Mouse (Mus musculus): ENCODE measurements around the gene Tex36. TPM values are rescaled to one million over a fixed set of nuclear protein-coding genes. Genes with fewer than 3 reads are reported as not detected.

Gene Tex36
- polyA plus RNA-seq, 1 experiment from 2014 or later, result not detected

DNA sequence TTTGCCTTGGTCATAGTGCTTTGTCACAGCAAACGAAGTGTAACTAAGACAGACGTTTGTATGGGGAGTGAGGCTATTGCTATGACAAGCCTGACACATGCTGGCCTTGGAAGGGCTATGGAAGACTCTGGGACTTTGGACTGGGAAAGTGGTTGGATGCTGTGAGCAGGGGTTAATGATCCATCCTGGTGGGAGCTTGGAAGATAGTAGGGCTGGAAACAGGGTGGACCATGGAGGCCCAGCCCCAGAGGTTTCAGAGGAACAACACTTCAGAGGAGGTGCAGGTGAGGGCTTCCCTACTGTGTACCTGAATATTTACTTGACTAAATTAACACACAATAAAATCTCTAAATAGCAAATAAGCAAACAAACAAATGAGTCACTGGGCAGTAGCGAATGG lies 56.3 kb downstream of the Tex36 start:
- WGBS, result 80% methylated on average over 3 of the region's 3 CpGs
- Histone ChIP-seq H3K9ac (replicated peaks) (no peak overlapping the region), H3K27ac (replicated peaks) (no peak overlapping the region), H3K9me3 (replicated peaks) (no peaks in the 10 kb centered on the region), H3K4me1 (no peaks in the 10 kb centered on the region), H3K36me3 (no peaks in the 10 kb centered on the region), H3K4me2 (no peak overlapping the region), H3K27me3 (replicated peaks) (no peaks in the 10 kb centered on the region), H3K4me3 (replicated peaks) (no peak overlapping the region)
- no peak for ATAC-seq (ENCODE audit: low FRiP score)

DNA sequence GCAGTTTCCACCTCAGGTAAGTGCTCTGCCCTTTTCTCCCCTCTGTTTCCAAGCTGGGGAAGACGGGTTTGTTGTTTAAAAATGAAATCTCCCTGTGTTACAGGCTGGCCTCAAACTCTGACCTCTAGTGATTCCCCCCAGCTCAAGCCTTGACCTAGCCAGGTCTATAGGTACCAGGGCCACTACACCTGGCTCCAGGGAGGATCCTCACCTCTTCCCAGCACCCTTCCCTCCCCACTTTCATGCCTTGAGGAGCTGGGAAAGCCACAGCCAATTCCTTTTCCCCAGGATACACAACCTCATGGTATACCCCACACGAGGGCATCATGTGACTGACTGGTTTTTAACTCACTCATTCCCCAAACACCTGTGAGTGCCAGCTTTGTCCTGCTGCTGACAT lies 57.0 kb downstream of the Tex36 start:
- WGBS, result 75% methylated on average over 2 of the region's 2 CpGs
- H3K36me3 ChIP-seq, result no peaks in the 10 kb centered on the region
- H3K9ac ChIP-seq (replicated peaks), result no peak overlapping the region
- H3K4me1 ChIP-seq, result no peaks in the 10 kb centered on the region
- no peak overlapping the region for H3K4me3 ChIP-seq (replicated peaks)
- H3K9me3 ChIP-seq (replicated peaks), result no peaks in the 10 kb centered on the region
- no peaks in the 10 kb centered on the region for H3K27me3 ChIP-seq (replicated peaks)
- no peak for ATAC-seq (ENCODE audit: low FRiP score)
- no peak overlapping the region for H3K4me2 ChIP-seq
- H3K27ac ChIP-seq (replicated peaks), result no peak overlapping the region

DNA sequence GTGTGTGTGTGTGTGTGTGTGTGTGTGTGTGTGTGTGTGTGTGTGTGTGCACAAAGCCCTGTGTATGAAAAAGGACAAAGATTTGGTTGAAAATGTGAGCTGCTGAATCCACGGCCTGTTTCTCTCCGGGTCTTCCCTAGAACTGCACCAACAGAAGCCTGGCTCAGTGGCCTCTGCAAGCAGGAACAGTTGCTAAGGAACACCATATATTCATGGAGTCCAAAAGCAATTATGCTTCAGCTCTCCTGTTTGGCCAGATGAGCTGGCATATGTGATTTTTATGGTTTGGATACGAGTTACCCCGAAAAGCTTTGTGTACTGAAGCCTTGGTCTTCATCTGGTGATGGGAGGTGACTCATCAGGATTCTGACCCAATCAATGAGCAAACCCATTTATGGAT lies 58.8 kb downstream of the Tex36 start:
- Histone ChIP-seq H3K36me3 (no peaks in the 10 kb centered on the region), H3K4me2 (no peak overlapping the region), H3K27ac (replicated peaks) (no peak overlapping the region), H3K4me1 (no peaks in the 10 kb centered on the region), H3K4me3 (replicated peaks) (no peak overlapping the region), H3K9ac (replicated peaks) (no peak overlapping the region), H3K27me3 (replicated peaks) (no peaks in the 10 kb centered on the region), H3K9me3 (replicated peaks) (no peaks in the 10 kb centered on the region)
- 82% methylated on average over 4 of the region's 4 CpGs for WGBS
- ATAC-seq (ENCODE audit: low FRiP score), result no peak

DNA sequence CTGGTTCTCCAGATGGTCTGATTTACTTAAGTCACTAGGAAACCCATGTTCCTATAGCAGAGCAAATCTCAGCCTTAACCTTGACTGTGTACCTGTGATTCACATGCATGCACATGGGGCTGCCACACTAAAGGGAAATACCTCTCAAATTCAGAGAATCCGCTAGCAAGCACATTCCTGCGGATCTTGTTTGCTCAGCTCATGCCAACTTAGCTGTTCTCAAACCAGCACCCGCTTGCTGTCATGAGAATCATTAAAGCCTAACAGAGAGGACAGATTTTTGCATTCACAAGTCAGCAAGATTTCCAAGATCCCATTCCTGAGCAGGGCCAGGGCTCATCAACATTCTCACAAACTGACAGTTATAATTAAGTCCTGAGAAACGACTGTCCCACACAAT lies 64.6 kb downstream of the Tex36 start:
- Histone ChIP-seq H3K27ac (replicated peaks) (no peak overlapping the region), H3K27me3 (replicated peaks) (no peaks in the 10 kb centered on the region), H3K4me2 (no peak overlapping the region), H3K36me3 (no peaks in the 10 kb centered on the region), H3K9ac (replicated peaks) (no peak overlapping the region), H3K4me1 (no peaks in the 10 kb centered on the region), H3K9me3 (replicated peaks) (no peaks in the 10 kb centered on the region), H3K4me3 (replicated peaks) (no peak overlapping the region)
- ATAC-seq (ENCODE audit: low FRiP score), result no peak
- WGBS, result 81% methylated on average over 4 of the region's 4 CpGs

Other genes with a start within 250 kb of the Tex36 start
- 14.5 and 17.8 TPM in 2 replicates for gene Edrf1, start 35.4 kb upstream of the Tex36 start, polyA plus RNA-seq (2015; fragmentation: Nextera tagmentation; extraction: Ambion mirVana)
- not detected in 2 replicates for gene Mmp21, start 77.9 kb upstream of the Tex36 start, polyA plus RNA-seq (2015; fragmentation: Nextera tagmentation; extraction: Ambion mirVana)
- gene Bccip, start 107.2 kb upstream of the Tex36 start, polyA plus RNA-seq (2015; fragmentation: Nextera tagmentation; extraction: Ambion mirVana), result 103 and 109 TPM in 2 replicates
- gene Uros, start 107.9 kb upstream of the Tex36 start, polyA plus RNA-seq (2015; fragmentation: Nextera tagmentation; extraction: Ambion mirVana), result 51.3 and 52.2 TPM in 2 replicates
- gene Fank1, start 174.7 kb upstream of the Tex36 start, polyA plus RNA-seq (2015; fragmentation: Nextera tagmentation; extraction: Ambion mirVana), result 2.8 and 3.5 TPM in 2 replicates
- gene Dhx32, start 180.6 kb upstream of the Tex36 start, polyA plus RNA-seq (2015; fragmentation: Nextera tagmentation; extraction: Ambion mirVana), result 37.4 and 38.2 TPM in 2 replicates